Mouse (Mus musculus): ENCODE measurements around the gene Dynlt1c. TPM values are rescaled to one million over a fixed set of nuclear protein-coding genes. Genes with fewer than 3 reads are reported as not detected.
"Not testable (repeated sequence)": the region's sequence is repeated elsewhere in the genome, so short reads cannot be mapped to it uniquely, and the experiment has no call there.

Gene Dynlt1c
- total and polyA plus RNA-seq, 2 experiments from 2014 or later, result 14.2 to 16.4 TPM

GRCm38 (mm10) chr17:6644210-6644609, 42.7 kb downstream of the Dynlt1c start:
- H3K36me3 ChIP-seq (ENCODE audit: insufficient read depth, low read length); H3K27me3 ChIP-seq (ENCODE audit: insufficient read depth, low read length); H3K9ac ChIP-seq (replicated peaks; ENCODE audit: low read length, poor library complexity, severe bottlenecking); DNase-seq (ENCODE audit: low spot score); H3K4me2 ChIP-seq (ENCODE audit: low read depth, low read length, poor library complexity, severe bottlenecking); H3K4me1 ChIP-seq (ENCODE audit: insufficient read depth, low read length); H3K9me3 ChIP-seq (ENCODE audit: low read length); H3K27ac ChIP-seq (ENCODE audit: low read depth, low read length); H3K4me3 ChIP-seq (ENCODE audit: low read depth, low read length); ATAC-seq (ENCODE audit: low FRiP score): not testable (repeated sequence)
- WGBS, result 93% methylated on average over 7 of the region's 9 CpGs

- not testable (repeated sequence) for ATAC-seq (ENCODE audit: low FRiP score); H3K9ac ChIP-seq (replicated peaks; ENCODE audit: low read length, poor library complexity, severe bottlenecking); DNase-seq (ENCODE audit: low spot score); H3K4me2 ChIP-seq (ENCODE audit: low read depth, low read length, poor library complexity, severe bottlenecking); H3K4me3 ChIP-seq (ENCODE audit: low read depth, low read length); H3K9me3 ChIP-seq (ENCODE audit: low read length); H3K36me3 ChIP-seq (ENCODE audit: insufficient read depth, low read length); H3K27ac ChIP-seq (ENCODE audit: low read depth, low read length); H3K4me1 ChIP-seq (ENCODE audit: insufficient read depth, low read length); H3K27me3 ChIP-seq (ENCODE audit: insufficient read depth, low read length)
- WGBS, result 90% methylated on average over 4 of the region's 4 CpGs
These were observed 43.2 kb downstream of the Dynlt1c start for GRCm38 (mm10) chr17:6644673-6645072.

- not testable (repeated sequence) for H3K27ac ChIP-seq (ENCODE audit: low read depth, low read length); ATAC-seq (ENCODE audit: low FRiP score); H3K4me3 ChIP-seq (ENCODE audit: low read depth, low read length); H3K9me3 ChIP-seq (ENCODE audit: low read length); H3K36me3 ChIP-seq (ENCODE audit: insufficient read depth, low read length); DNase-seq (ENCODE audit: low spot score); H3K4me2 ChIP-seq (ENCODE audit: low read depth, low read length, poor library complexity, severe bottlenecking); H3K9ac ChIP-seq (replicated peaks; ENCODE audit: low read length, poor library complexity, severe bottlenecking); H3K27me3 ChIP-seq (ENCODE audit: insufficient read depth, low read length); H3K4me1 ChIP-seq (ENCODE audit: insufficient read depth, low read length)
- 91% methylated on average over 3 of the region's 4 CpGs for WGBS
These were observed 44.2 kb downstream of the Dynlt1c start for GRCm38 (mm10) chr17:6645668-6646067.

- not testable (repeated sequence) for H3K4me1 ChIP-seq (ENCODE audit: insufficient read depth, low read length); H3K4me2 ChIP-seq (ENCODE audit: low read depth, low read length, poor library complexity, severe bottlenecking); H3K9me3 ChIP-seq (ENCODE audit: low read length); H3K27me3 ChIP-seq (ENCODE audit: insufficient read depth, low read length); ATAC-seq (ENCODE audit: low FRiP score); H3K4me3 ChIP-seq (ENCODE audit: low read depth, low read length); H3K9ac ChIP-seq (replicated peaks; ENCODE audit: low read length, poor library complexity, severe bottlenecking); H3K27ac ChIP-seq (ENCODE audit: low read depth, low read length); DNase-seq (ENCODE audit: low spot score); H3K36me3 ChIP-seq (ENCODE audit: insufficient read depth, low read length)
- 98% methylated on average over 8 of the region's 8 CpGs for WGBS
These were observed 45.4 kb downstream of the Dynlt1c start for GRCm38 (mm10) chr17:6646841-6647240.

DNA sequence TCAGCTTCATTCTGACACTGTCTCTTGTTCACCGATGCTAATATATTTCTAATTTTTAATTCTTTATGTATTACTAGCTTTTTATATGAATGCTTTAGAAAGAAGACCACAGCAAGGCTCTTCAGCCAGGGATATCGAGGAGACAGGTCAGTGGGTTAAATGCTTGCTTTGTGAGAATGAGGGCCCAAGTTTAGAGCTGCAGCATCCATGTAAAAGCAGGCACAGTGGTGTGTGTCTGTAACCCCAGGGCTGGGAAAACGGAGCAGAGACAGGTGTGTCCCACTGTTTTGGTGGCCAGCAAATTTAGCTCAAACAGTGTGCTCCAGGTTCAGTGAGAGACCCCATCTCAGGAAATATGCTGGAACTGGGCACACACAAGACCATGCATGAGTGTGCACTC, 46.0 kb downstream of the Dynlt1c start:
- 95% methylated on average over 3 of the region's 3 CpGs for WGBS
- ATAC-seq (ENCODE audit: low FRiP score); H3K4me2 ChIP-seq (ENCODE audit: low read depth, low read length, poor library complexity, severe bottlenecking); DNase-seq (ENCODE audit: low spot score); H3K9me3 ChIP-seq (ENCODE audit: low read length); H3K36me3 ChIP-seq (ENCODE audit: insufficient read depth, low read length); H3K27me3 ChIP-seq (ENCODE audit: insufficient read depth, low read length); H3K27ac ChIP-seq (ENCODE audit: low read depth, low read length); H3K4me1 ChIP-seq (ENCODE audit: insufficient read depth, low read length); H3K4me3 ChIP-seq (ENCODE audit: low read depth, low read length); H3K9ac ChIP-seq (replicated peaks; ENCODE audit: low read length, poor library complexity, severe bottlenecking): not testable (repeated sequence)

GRCm38 (mm10) chr17:6650904-6651565, 49.6 kb downstream of the Dynlt1c start:
- 87% methylated on average over 5 of the region's 7 CpGs for WGBS
- DNase-seq (ENCODE audit: low spot score); ATAC-seq (ENCODE audit: low FRiP score); H3K4me3 ChIP-seq (ENCODE audit: low read depth, low read length); H3K27me3 ChIP-seq (ENCODE audit: insufficient read depth, low read length); H3K4me2 ChIP-seq (ENCODE audit: low read depth, low read length, poor library complexity, severe bottlenecking); H3K9me3 ChIP-seq (ENCODE audit: low read length); H3K4me1 ChIP-seq (ENCODE audit: insufficient read depth, low read length); H3K27ac ChIP-seq (ENCODE audit: low read depth, low read length); H3K36me3 ChIP-seq (ENCODE audit: insufficient read depth, low read length); H3K9ac ChIP-seq (replicated peaks; ENCODE audit: low read length, poor library complexity, severe bottlenecking): not testable (repeated sequence)

DNA sequence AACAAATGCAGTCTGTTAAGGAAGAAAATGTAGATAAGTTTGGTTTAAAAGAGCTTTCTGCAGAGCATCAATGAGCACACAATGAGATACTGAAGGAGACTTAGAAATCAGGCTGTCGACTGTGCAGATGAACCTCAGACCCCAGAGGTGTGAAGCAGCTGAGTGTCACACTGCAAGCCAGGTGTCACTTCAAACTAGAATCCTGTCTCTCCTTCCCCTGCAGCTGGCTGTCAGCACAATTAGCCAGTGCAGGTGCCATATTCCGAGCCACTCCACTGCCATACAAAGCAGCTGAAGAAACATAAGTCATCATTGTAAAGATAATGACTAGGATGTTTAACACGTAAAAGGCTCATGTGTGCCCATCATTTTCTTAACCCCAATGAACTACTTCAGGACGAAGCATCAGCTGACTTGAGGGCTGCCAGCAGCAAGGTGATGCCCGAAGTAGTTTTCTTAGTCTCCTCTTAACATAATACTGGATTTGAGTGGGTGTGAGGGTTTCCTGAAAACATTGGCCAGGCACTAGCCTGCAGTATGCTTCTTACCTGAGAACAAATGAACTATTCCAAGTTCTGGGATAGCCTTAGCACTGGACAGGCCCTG, 52.0 kb downstream of the Dynlt1c start:
- H3K4me2 ChIP-seq (ENCODE audit: low read depth, low read length, poor library complexity, severe bottlenecking); H3K27me3 ChIP-seq (ENCODE audit: insufficient read depth, low read length); H3K9ac ChIP-seq (replicated peaks; ENCODE audit: low read length, poor library complexity, severe bottlenecking); H3K4me1 ChIP-seq (ENCODE audit: insufficient read depth, low read length); DNase-seq (ENCODE audit: low spot score); ATAC-seq (ENCODE audit: low FRiP score); H3K9me3 ChIP-seq (ENCODE audit: low read length); H3K36me3 ChIP-seq (ENCODE audit: insufficient read depth, low read length); H3K27ac ChIP-seq (ENCODE audit: low read depth, low read length); H3K4me3 ChIP-seq (ENCODE audit: low read depth, low read length): not testable (repeated sequence)
- 79% methylated on average over 4 of the region's 5 CpGs for WGBS

DNA sequence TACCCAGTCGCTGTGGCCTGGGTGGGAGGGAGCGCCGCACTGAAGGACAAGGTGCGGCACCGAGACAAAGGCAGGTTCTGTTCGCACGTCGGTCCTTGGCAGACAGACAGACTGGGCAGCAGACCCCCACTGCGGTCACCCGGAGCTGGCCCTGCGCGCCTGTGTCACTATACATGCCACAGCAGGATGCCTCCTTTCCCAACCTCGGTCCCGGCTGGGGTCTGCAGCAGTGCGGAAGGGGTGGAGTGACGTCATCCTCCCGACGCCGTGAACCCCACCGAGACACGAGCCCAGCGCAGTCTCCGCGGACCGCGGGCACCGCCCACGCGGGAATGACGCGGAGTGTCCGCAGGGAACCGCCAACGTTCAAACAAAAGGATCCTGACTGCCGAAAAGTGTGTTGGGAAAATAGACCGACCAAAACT, 53.6 kb downstream of the Dynlt1c start:
- Histone ChIP-seq H3K4me2 (ENCODE audit: low read depth, low read length, poor library complexity, severe bottlenecking) (peak overlapping the region; percentile 39; the same call in 1 of the 2 replicates), H3K4me3 (ENCODE audit: low read depth, low read length) (peak overlapping the region; percentile 37), H3K9ac (replicated peaks; ENCODE audit: low read length, poor library complexity, severe bottlenecking) (peak overlapping the region; percentile 44; the same call in 1 of the 2 replicates), H3K27ac (ENCODE audit: low read depth, low read length) (peak overlapping the region; percentile 78)
- DNase-seq (ENCODE audit: low spot score) (peak; percentile 94), ATAC-seq (ENCODE audit: low FRiP score) (peak; percentile 93)
- not testable (repeated sequence) for H3K9me3 ChIP-seq (ENCODE audit: low read length); H3K36me3 ChIP-seq (ENCODE audit: insufficient read depth, low read length); H3K4me1 ChIP-seq (ENCODE audit: insufficient read depth, low read length); H3K27me3 ChIP-seq (ENCODE audit: insufficient read depth, low read length)
- WGBS, result under 1% methylated on average over 33 of the region's 36 CpGs

All from midbrain, postnatal 0 days (tissue).